In genomic region chr5:70842192-70843095, GRCm38 (mm10) we compare ENCODE assay signal across 9 mouse cellular contexts. TPM values are rescaled to one million over a fixed set of nuclear protein-coding genes. Genes with fewer than 3 reads are reported as not detected.
DNase-seq lines count a peak whose midpoint lies in the region; ATAC-seq and TF ChIP-seq lines count a peak whose summit lies in the region.
"Had no signal": no experiment of that assay in that cellular context is flagged by ENCODE, and none has a peak within 500 bp of the region (broad histone marks: within the 10 kb centered on the region; RNA-seq: fewer than 3 reads in every experiment).

Gabrg1 (minus strand) TSS chr5:70842617.

- TF ChIP-seq CTCF in heart, postnatal 0 days (IDR thresholded peaks at IDR 0.05; ENCODE audit: low read depth), result no peak
- no peak; the same call in 1 of the 2 replicates for TF ChIP-seq CTCF in left cerebral cortex, adult 2 months (IDR thresholded peaks at IDR 0.05)
- no peak for TF ChIP-seq CTCF in olfactory bulb, adult 2 months (IDR thresholded peaks at IDR 0.05; ENCODE audit: insufficient read depth, low read depth, low read length)

- TF ChIP-seq POLR2A in olfactory bulb, adult 2 months (IDR thresholded peaks at IDR 0.05; ENCODE audit: insufficient read depth, low read depth, low read length), result no peak

- no peak within 1 kb of the TSS for H3K27ac ChIP-seq in heart, postnatal 0 days (ENCODE audit: low read depth)
- H3K27ac ChIP-seq in left cerebral cortex, adult 2 months, result 0 out of 2 replicates have a peak within 1 kb of the TSS, but pooled peaks have one; percentile 12
- H3K27ac ChIP-seq in olfactory bulb, adult 2 months (ENCODE audit: insufficient read depth, low read depth, low read length), result no peak within 1 kb of the TSS
- H3K27ac ChIP-seq: liver, embryonic 14.5 days had no signal

- H3K4me3 ChIP-seq in heart, postnatal 0 days (ENCODE audit: low read depth, low read length), result no peak within 1 kb of the TSS
- H3K4me3 ChIP-seq in left cerebral cortex, adult 2 months, result peak within 1 kb of the TSS; percentile 57
- peak within 1 kb of the TSS; percentile 90 for H3K4me3 ChIP-seq in olfactory bulb, adult 2 months (ENCODE audit: insufficient read depth, low read depth, low read length)

- ATAC-seq in heart, postnatal 0 days (ENCODE audit: insufficient read depth, low read depth), result no peak
- ATAC-seq in erythroblast, adult 5-6 weeks (replicated peaks; ENCODE audit: low FRiP score, poor library complexity, severe bottlenecking), result no peak

- H3K4me1 ChIP-seq in heart, postnatal 0 days (ENCODE audit: control insufficient read depth, insufficient read depth), result no peaks in the 10 kb centered on the region
- H3K4me1 ChIP-seq in olfactory bulb, adult 2 months (ENCODE audit: control insufficient read depth, insufficient read depth, low read length), result no peaks in the 10 kb centered on the region

- H3K9ac ChIP-seq in heart, postnatal 0 days (replicated peaks; ENCODE audit: low read depth, low read length), result no peak within 1 kb of the TSS
- H3K9ac ChIP-seq: liver, embryonic 14.5 days had no signal

- no peaks in the 10 kb centered on the region for H3K9me3 ChIP-seq in heart, postnatal 0 days (replicated peaks; ENCODE audit: control insufficient read depth, low read length)

- intact Hi-C loops in heart, postnatal 25 days (cut with DNase I), result no loop called here
- intact Hi-C loops in left cerebral cortex, adult 2 months (cut with DNase I), result loop anchor here (5.0 kb wide), 1 partner anchor 255 kb away; the partner anchor contains the start of gene Gabra2

- no peak for DNase-seq in heart, postnatal 0 days (ENCODE audit: low spot score)
- no peak for DNase-seq in heart, postnatal 25 days (ENCODE audit: low spot score)
- DNase-seq in cerebellum, postnatal 10 days, result peak; percentile 74 to 77
- DNase-seq in frontal cortex, postnatal 10 days (ENCODE audit: low spot score in 2 of 2), result peak; percentile 64 to 66
- peak; percentile 57 to 77 for DNase-seq in left cerebral cortex, adult 2 months (ENCODE audit: extremely low spot score in 1 of 2, low spot score in 2 of 2)
- no peak for DNase-seq in thymus, postnatal 36 days

- TF ChIP-seq EP300 in heart, postnatal 0 days (IDR thresholded peaks at IDR 0.05; ENCODE audit: low read depth), result no peak

- H3K27me3 ChIP-seq in heart, postnatal 0 days (ENCODE audit: control insufficient read depth, insufficient read depth, low read length), result no peaks in the 10 kb centered on the region

- WGBS in heart, postnatal 0 days, result 8% methylated on average over 19 of the region's 19 CpGs
- WGBS in olfactory bulb, adult 2 months, result under 1% methylated on average over 19 of the region's 19 CpGs

- peak within 1 kb of the TSS; percentile 36; the same call in 1 of the 2 replicates for H3K4me2 ChIP-seq in heart, postnatal 0 days (ENCODE audit: low read depth, low read length)

- H3K36me3 ChIP-seq in heart, postnatal 0 days (replicated peaks; ENCODE audit: control insufficient read depth, insufficient read depth, low read length), result no peaks in the 10 kb centered on the region

RNA-seq across cellular contexts. Expression of gene Gabrg1, which starts in this region (rescaled TPM):
- total RNA-seq in heart, postnatal 0 days (2014; rRNA removed; ENCODE audit: low replicate concordance), result not detected in 2 replicates
- 0.03 TPM in 1 of 2 replicates, not detected in the other for polyA plus RNA-seq in heart, postnatal 0 days (2015; fragmentation: Nextera tagmentation; extraction: Ambion mirVana)
- total RNA-seq in heart, postnatal 25 days (2021), result not detected
- 10 to 100 TPM; 15.4 to 19.5 TPM for total RNA-seq in left cerebral cortex, adult 2 months (2021)
- not detected in 2 replicates for polyA plus RNA-seq in olfactory bulb, adult 2 months (2012; ENCODE audit: insufficient read depth, insufficient read length, low replicate concordance, missing spikeins)
- not detected in 2 replicates for total RNA-seq in erythroblast, adult 5-6 weeks (2015; ENCODE audit: low replicate concordance)
- not detected in 2 replicates for total RNA-seq in erythroblast, adult 5-6 weeks (2017; ENCODE audit: low replicate concordance)
- polyA plus RNA-seq: liver, embryonic 14.5 days had no signal

Comparison
In these comparisons a context has a peak if more than half of its experiments do, and no peak if none do; other contexts are left out.
1. RNA of gene Gabrg1 (total RNA-seq): 15.4 to 19.5 TPM in left cerebral cortex, adult 2 months; not detected in heart, postnatal 0 days, not detected in heart, postnatal 25 days and not detected in erythroblast, adult 5-6 weeks; every median in the first group is over 10 times any median in the second.
2. DNase-seq: peak in cerebellum, postnatal 10 days (2 of 2), frontal cortex, postnatal 10 days (2 of 2) and left cerebral cortex, adult 2 months (2 of 2); none in heart, postnatal 0 days (single experiment), heart, postnatal 25 days (single experiment) and thymus, postnatal 36 days (0 of 2).